Mouse (Mus musculus) liver, embryonic 15.5 days (tissue): ENCODE results near the gene Lrrc28. TPM values are rescaled to one million over a fixed set of nuclear protein-coding genes. Genes with fewer than 3 reads are reported as not detected.

Experiments used
- ATAC-seq: fragments of 200-750 bp; cut with Nextera tagmentation; 2 replicates; pipeline ENCODE4 v1.8.0; 2017; ENCODE audit warnings: moderate number of reproducible peaks, mild to moderate bottlenecking, moderate library complexity; ENCODE audit not compliant: insufficient read depth
- H3K27ac ChIP-seq: fragments of 300-500 bp; sonication (generic); replicated peaks from 2 replicates; pipeline ENCODE4 v1.5.1; 2015; ENCODE audit warnings: mild to moderate bottlenecking, inconsistent platforms
- H3K27me3 ChIP-seq: fragments of 300-500 bp; sonication (generic); 2 replicates; pipeline ENCODE4 v1.6.1; 2015; ENCODE audit warnings: mild to moderate bottlenecking, inconsistent platforms
- H3K36me3 ChIP-seq: fragments of 300-500 bp; sonication (generic); replicated peaks from 2 replicates; pipeline ENCODE4 v1.6.1; 2015; ENCODE audit warnings: moderate library complexity, mild to moderate bottlenecking, inconsistent platforms
- H3K4me1 ChIP-seq: fragments of 300-500 bp; sonication (generic); replicated peaks from 2 replicates; pipeline ENCODE4 v1.6.1; 2015; ENCODE audit warnings: inconsistent platforms
- H3K4me2 ChIP-seq: fragments of 300-500 bp; sonication (generic); 2 replicates; pipeline ENCODE4 v1.6.1; 2015; ENCODE audit warnings: moderate library complexity, mild to moderate bottlenecking, inconsistent platforms
- H3K4me3 ChIP-seq: fragments of 300-500 bp; sonication (generic); replicated peaks from 2 replicates; pipeline ENCODE4 v1.5.1; 2015; ENCODE audit warnings: mild to moderate bottlenecking, inconsistent platforms
- H3K9ac ChIP-seq: fragments of 300-500 bp; sonication (generic); 2 replicates; pipeline ENCODE4 v1.6.1; 2015; ENCODE audit warnings: moderate library complexity, mild to moderate bottlenecking, inconsistent platforms
- H3K9me3 ChIP-seq: fragments of 300-500 bp; sonication (generic); replicated peaks from 2 replicates; pipeline ENCODE4 v1.6.1; 2016; ENCODE audit warnings: inconsistent platforms
- WGBS: fragments of 180-500 bp; shearing (Covaris S2); methylation state at CpG from one replicate; pipeline ENCODE4 v1.1.7; 2015; ENCODE audit warnings: mixed read lengths; ENCODE audit not compliant: insufficient replicate concordance; 5-methylcytosine and 5-hydroxymethylcytosine counted together
- polyA plus RNA-seq: library from polyadenylated mRNA; unstranded; fragments of >200 nt; fragmentation: Nextera tagmentation; extraction: Ambion mirVana; gene quantifications from 2 replicates; pipeline ENCODE4 v1.2.1, GENCODE M21; 2015

Lrrc28 gene
- polyA plus RNA-seq, 1 experiment from 2014 or later, result 7.9 TPM

DNA sequence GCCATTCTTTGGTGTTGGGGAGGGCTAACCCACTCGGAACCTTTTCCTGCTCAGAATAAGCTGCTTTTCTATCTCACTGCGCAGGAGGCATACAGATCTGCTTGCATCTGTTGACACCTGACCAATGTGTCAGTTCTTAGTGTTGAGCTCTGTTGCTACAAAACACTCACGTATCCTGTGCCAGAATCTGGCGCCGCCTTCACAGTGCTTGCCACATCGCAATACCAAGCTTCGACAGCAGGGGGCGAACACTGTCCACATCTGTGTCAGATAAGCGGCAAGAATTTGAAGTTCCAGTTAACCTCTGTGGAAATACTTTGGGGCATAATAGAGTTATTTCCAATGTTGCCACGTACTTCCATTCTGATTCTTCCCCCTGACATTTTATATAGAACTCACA is 27.6 kb upstream of the Lrrc28 start:
- no peaks in the 10 kb centered on the region for H3K27me3 ChIP-seq

DNA sequence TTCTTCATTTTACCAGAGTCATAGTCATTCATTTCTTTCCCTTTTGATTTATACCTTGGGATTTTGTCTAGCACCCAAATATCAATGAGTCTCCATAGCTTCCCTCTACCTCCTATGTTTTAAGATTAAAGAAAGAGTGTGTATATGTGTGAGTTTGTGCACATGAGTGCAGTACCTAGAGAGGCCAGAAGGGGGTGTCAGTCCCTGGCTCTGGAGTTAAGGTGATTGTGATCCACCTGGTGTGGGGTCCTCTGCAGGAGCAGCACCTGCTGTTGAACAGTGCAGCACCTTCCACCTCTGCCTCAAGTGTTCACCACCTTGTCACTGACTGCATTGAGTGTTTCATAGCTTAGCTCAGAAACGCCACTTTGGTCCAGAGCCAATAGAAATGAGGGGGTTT is 25.9 kb upstream of the Lrrc28 start:
- H3K36me3 ChIP-seq, result no peaks in the 10 kb centered on the region
- WGBS, result 60% methylated on average over 1 of the region's 1 CpGs

More for the DNA sequence above, 27.6 kb upstream of the Lrrc28 start:
- Histone ChIP-seq H3K4me3 (no peak overlapping the region), H3K9ac (no peak overlapping the region), H3K9me3 (no peaks in the 10 kb centered on the region), H3K27ac (no peak overlapping the region), H3K4me2 (no peak overlapping the region), H3K4me1 (no peaks in the 10 kb centered on the region), H3K36me3 (no peaks in the 10 kb centered on the region)
- WGBS, result 7% methylated on average over 10 of the region's 10 CpGs
- no peak for ATAC-seq

DNA sequence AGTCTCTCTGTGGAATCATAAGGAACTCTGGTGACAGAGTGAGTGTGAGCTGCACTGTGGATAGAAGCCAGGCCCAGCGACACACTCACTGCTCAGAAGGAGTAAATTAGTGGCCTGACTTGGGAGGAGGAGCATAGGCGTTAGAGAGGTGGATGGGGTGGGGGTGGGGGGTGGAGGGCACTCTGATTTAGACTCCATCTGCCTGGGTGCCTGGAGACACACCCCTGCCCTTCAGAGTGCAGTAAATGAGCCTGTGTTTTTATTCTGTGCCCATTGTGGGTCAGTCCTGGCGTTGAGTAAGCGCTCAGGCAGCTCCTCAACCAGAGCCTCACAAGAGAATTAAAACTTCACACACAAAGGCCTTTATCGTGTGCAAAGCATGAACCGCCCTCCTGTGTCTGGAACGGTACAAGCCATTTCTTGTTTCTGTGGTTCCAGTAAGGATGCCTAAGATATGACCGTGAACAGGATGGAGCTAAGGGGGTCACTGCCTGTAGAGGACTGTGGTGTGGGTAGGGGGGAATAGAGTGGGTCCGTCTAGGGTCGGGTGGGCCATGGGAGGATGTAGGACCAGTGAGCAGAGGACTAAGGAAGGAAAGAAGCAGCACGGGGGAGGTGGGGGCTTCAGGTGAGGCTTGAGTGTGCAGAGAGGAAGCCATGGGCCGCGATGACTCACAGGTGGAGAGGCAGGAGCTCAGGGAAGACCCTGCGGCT is 19.1 kb upstream of the Lrrc28 start:
- ATAC-seq, result no peak
- Histone ChIP-seq H3K9ac (no peak overlapping the region), H3K4me2 (no peak overlapping the region), H3K4me1 (no peaks in the 10 kb centered on the region), H3K36me3 (no peaks in the 10 kb centered on the region), H3K9me3 (no peaks in the 10 kb centered on the region), H3K27me3 (no peaks in the 10 kb centered on the region), H3K4me3 (no peak overlapping the region), H3K27ac (no peak overlapping the region)
- WGBS, result 69% methylated on average over 14 of the region's 14 CpGs

More for the DNA sequence above, 25.9 kb upstream of the Lrrc28 start:
- no peak overlapping the region for H3K4me2 ChIP-seq
- no peaks in the 10 kb centered on the region for H3K27me3 ChIP-seq
- ATAC-seq, result no peak
- H3K4me3 ChIP-seq, result no peak overlapping the region
- no peak overlapping the region for H3K9ac ChIP-seq
- no peak overlapping the region for H3K27ac ChIP-seq
- H3K9me3 ChIP-seq, result no peaks in the 10 kb centered on the region
- H3K4me1 ChIP-seq, result no peaks in the 10 kb centered on the region

DNA sequence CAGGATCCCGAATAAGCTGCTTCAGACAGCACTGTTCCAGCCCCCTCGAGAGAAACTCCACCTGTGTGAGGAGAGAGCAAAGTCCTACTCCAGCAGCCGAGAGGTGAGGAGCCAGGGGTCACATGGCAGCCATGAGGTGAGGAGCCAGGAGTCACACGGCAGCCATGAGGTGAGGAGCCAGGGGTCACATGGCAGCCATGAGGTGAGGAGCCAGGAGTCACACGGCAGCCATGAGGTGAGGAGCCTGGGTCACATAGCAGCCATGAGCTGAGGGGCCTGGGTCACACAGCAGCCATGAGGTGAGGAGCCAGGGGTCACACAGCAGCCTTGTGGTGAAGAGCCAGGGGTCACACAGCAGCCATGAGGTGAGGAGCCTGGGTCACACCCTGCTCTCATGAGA is 17.4 kb upstream of the Lrrc28 start:
- no peak overlapping the region for H3K9ac ChIP-seq
- H3K36me3 ChIP-seq, result no peaks in the 10 kb centered on the region
- 59% methylated on average over 5 of the region's 5 CpGs for WGBS
- H3K4me2 ChIP-seq, result no peak overlapping the region
- peak; percentile 70 for ATAC-seq
- no peak overlapping the region for H3K27ac ChIP-seq
- H3K4me1 ChIP-seq, result no peaks in the 10 kb centered on the region
- no peak overlapping the region for H3K4me3 ChIP-seq
- H3K9me3 ChIP-seq, result no peaks in the 10 kb centered on the region
- H3K27me3 ChIP-seq, result no peaks in the 10 kb centered on the region

DNA sequence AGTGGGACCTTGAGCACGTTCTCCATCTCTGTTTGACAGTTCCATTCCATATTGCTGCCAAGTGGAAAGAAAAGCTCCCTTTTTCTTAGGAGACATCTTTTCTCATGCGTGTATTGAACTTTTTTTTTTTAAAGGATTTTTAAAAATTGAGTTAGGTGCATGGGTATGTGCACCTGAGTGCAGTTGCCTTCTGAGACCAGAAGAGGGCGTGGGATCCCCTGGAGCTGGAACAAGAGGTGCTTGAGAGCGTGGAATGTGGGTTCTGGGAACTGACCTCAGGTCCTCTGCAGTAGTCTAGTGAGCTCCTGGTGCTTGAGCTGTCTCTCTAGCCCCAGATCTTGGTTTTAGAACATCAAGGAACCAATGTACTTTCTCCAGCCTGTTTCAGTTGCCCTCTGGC is 13.0 kb upstream of the Lrrc28 start:
- H3K4me1 ChIP-seq, result no peaks in the 10 kb centered on the region
- H3K27ac ChIP-seq, result no peak overlapping the region
- no peak overlapping the region for H3K9ac ChIP-seq
- ATAC-seq, result no peak
- H3K36me3 ChIP-seq, result no peaks in the 10 kb centered on the region
- 71% methylated on average over 4 of the region's 4 CpGs for WGBS
- no peak overlapping the region for H3K4me2 ChIP-seq
- no peaks in the 10 kb centered on the region for H3K9me3 ChIP-seq
- no peak overlapping the region for H3K4me3 ChIP-seq
- no peaks in the 10 kb centered on the region for H3K27me3 ChIP-seq

DNA sequence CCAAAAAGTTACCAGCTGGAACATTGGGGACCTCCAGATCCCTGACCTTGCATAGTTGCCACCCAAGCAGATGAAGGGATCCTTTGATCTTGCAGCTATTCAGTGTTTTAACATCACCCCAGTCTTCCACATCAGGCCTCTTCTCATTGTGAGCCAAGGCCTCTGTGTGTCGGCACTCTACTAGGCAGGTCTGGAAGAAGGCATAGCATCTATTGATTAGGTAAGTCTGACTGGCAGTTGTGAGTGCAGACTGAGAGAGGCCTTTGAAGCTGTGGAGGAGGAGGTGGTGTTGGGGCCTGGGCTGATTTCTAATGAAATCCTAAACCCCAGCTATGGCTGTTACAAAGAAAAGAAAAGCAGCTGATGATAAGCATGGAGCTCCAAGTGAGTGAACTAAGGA is 10.1 kb upstream of the Lrrc28 start:
- no peak for ATAC-seq
- WGBS, result 51% methylated on average over 1 of the region's 1 CpGs
- no peak overlapping the region for H3K4me3 ChIP-seq

DNA sequence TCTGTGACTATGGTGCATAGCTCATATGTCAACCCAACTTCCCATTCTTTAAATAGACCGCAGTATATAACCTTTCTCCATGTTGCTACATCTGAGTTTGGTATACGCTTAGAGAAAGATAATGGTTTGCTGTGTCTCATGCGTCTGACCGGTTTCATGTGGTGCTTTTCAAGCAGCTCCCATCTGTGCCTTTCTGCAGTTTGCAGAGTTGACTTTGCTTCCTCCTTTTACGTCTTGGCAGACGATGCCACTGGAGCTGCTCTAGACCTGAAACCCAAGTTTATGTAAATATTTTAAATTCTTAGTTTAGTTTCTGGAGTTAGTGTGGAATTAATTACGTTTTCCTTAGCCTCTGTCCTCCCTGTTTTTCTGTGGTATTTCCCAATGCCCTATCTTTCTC is 9.6 kb upstream of the Lrrc28 start:
- 63% methylated on average over 7 of the region's 7 CpGs for whole genome bisulfite sequencing
- no peak overlapping the region for H3K4me2 ChIP-seq
- no peaks in the 10 kb centered on the region for H3K27me3 ChIP-seq
- no peak overlapping the region for H3K27ac ChIP-seq
- no peak for ATAC-seq
- H3K4me3 ChIP-seq, result no peak overlapping the region
- no peaks in the 10 kb centered on the region for H3K36me3 ChIP-seq
- no peaks in the 10 kb centered on the region for H3K9me3 ChIP-seq
- H3K4me1 ChIP-seq, result no peaks in the 10 kb centered on the region
- H3K9ac ChIP-seq, result no peak overlapping the region

More for the DNA sequence above, 10.1 kb upstream of the Lrrc28 start:
- H3K9me3 ChIP-seq, result no peaks in the 10 kb centered on the region
- H3K4me2 ChIP-seq, result 0 out of 2 replicates have a peak overlapping the region, but pooled peaks have one; percentile 11
- H3K27ac ChIP-seq, result no peak overlapping the region
- no peaks in the 10 kb centered on the region for H3K36me3 ChIP-seq
- H3K9ac ChIP-seq, result no peak overlapping the region
- H3K27me3 ChIP-seq, result no peaks in the 10 kb centered on the region
- no peaks in the 10 kb centered on the region for H3K4me1 ChIP-seq

DNA sequence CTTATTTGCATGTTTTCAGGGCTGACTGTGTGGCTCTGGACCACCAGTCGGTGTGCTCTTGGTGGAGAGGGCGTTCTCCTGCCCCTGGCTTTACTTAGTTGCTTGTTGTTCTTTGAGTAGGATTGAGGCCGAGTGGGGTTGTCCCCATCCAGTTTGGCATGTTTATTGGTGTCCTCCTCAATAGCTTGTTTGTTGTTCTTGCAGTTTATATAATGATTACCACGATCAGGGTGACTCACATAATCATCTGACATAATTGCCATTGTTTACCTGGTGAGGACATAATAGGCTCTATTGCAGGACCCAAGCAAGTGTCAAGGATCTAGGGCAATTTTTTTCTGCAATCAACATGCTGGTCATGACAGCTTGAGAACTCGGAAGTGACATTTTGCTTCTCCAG is 7.1 kb upstream of the Lrrc28 start:
- 63% methylated on average over 5 of the region's 5 CpGs for WGBS
- H3K27me3 ChIP-seq, result no peaks in the 10 kb centered on the region
- no peak overlapping the region for H3K27ac ChIP-seq
- no peak for ATAC-seq
- 0 out of 2 replicates have a peak, but pooled peaks cover 3% of the 10 kb centered on the region for H3K4me1 ChIP-seq
- H3K9me3 ChIP-seq, result no peaks in the 10 kb centered on the region
- H3K9ac ChIP-seq, result no peak overlapping the region
- no peak overlapping the region for H3K4me3 ChIP-seq
- H3K36me3 ChIP-seq, result no peaks in the 10 kb centered on the region
- no peak overlapping the region for H3K4me2 ChIP-seq

DNA sequence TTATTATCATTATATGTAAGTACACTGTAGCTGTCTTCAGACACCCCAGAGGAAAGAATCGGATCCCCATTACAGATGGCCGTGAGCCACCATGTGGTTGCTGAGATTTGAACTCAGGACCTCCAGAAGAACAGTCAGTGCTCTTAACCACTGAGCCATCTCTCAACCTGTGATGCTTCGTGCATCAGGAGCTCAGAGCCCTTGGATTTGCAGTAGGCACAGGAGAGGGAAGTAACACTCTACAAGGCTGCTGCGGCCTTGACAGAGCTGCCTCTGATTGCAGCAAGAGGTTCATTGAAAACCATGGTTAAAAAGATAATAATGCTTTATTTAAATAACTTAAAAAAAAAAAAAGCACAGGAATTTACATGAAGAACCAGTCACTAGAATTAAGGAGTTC is 3.3 kb upstream of the Lrrc28 start:
- no peak for ATAC-seq
- 66% methylated on average over 4 of the region's 4 CpGs for WGBS
- Histone ChIP-seq H3K9me3 (no peaks in the 10 kb centered on the region), H3K4me1 (peaks cover 22% of the 10 kb centered on the region), H3K9ac (no peak overlapping the region), H3K27me3 (no peaks in the 10 kb centered on the region), H3K36me3 (no peaks in the 10 kb centered on the region), H3K27ac (no peak overlapping the region), H3K4me2 (no peak overlapping the region), H3K4me3 (no peak overlapping the region)

DNA sequence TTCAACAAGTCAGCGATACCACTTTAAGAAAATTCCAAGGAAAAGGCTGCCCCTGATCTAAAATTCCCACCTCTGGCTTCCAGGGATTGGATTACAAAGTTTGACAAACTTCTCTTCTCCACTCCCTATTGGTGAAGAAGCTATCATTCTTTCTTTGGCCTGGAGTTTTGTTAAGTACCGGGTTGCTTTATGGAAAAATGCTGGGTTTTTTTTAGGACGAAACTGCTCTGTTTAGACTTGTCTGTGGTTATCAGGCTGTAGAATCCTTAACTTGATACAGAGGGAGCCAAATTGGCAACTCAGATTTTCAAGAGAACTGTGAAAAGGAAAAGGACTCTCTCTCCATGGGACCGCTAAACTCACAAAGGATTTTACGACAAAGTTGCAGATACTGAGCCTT is 2.2 kb upstream of the Lrrc28 start, which contains the start of gene Ttc23:
TSS of gene Ttc23 (plus strand) at position 134 of the 400 bp plus-strand sequence.
- H3K27me3 ChIP-seq, result no peaks in the 10 kb centered on the region
- H3K9me3 ChIP-seq, result no peaks in the 10 kb centered on the region
- peak within 1 kb of the TSS; percentile 79; the same call in 1 of the 2 replicates for H3K9ac ChIP-seq
- H3K27ac ChIP-seq, result no peak within 1 kb of the TSS
- peaks cover 22% of the 10 kb centered on the region for H3K4me1 ChIP-seq
- no peaks in the 10 kb centered on the region for H3K36me3 ChIP-seq
- 45% methylated on average over 5 of the region's 5 CpGs for WGBS
- H3K4me3 ChIP-seq, result peak within 1 kb of the TSS; percentile 81
- ATAC-seq, result no peak
- peak within 1 kb of the TSS; percentile 83 for H3K4me2 ChIP-seq

DNA sequence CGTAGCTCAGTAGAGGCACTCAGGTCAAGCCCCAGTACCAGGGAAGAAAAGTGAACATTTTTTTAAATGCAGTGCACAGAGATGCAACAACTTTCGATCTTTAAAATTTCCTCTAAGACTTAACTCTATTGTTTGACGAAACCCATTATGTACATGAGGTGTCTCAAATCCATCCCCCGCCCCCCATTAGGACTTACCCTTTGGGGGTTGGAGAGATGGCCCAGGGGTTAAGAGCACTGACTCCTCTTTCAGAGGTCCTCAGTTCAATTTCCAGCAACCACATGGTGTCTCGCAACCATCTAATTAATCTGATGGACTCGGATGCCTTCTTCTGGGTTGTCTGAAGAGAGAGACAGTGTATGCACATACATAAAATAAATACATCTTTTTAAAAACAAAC is 1.1 kb upstream of the Lrrc28 start:
- Histone ChIP-seq H3K4me1 (peaks cover 22% of the 10 kb centered on the region), H3K4me2 (peak overlapping the region; percentile 83), H3K27me3 (no peaks in the 10 kb centered on the region), H3K4me3 (peak overlapping the region; percentile 81), H3K9me3 (no peaks in the 10 kb centered on the region), H3K36me3 (no peaks in the 10 kb centered on the region), H3K9ac (peak overlapping the region; percentile 79), H3K27ac (peak overlapping the region; percentile 76)
- WGBS, result 13% methylated on average over 6 of the region's 6 CpGs
- no peak for ATAC-seq

DNA sequence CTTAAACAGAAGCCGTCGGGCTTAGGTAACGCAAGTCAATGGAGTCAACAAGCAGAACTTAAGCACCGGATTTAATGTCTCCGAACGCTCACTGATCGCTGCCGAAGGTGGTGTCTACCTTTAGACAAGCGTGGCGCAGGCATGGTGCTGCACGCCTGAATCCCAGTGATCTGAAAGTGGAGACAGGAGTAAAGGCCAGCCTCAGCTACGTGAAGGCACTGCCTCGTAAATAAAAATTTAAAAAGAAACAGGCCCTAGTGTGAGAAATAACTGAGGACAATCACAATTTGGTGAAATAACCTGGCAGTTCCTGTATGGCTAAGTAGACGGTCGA is 580 bp upstream of the Lrrc28 start:
- Histone ChIP-seq H3K27me3 (no peaks in the 10 kb centered on the region), H3K27ac (peak overlapping the region; percentile 76), H3K36me3 (0 out of 2 replicates have a peak, but pooled peaks cover 4% of the 10 kb centered on the region), H3K4me1 (peaks cover 22% of the 10 kb centered on the region), H3K9ac (peak overlapping the region; percentile 79), H3K4me3 (peak overlapping the region; percentile 81), H3K9me3 (no peaks in the 10 kb centered on the region), H3K4me2 (peak overlapping the region; percentile 83)
- peak; percentile 11 for ATAC-seq
- under 1% methylated on average over 15 of the region's 15 CpGs for WGBS
